Mouse (Mus musculus) splenic B cell, adult 2 months (primary cell): ENCODE data around the gene Smyd3.

Experiments
- DNase-seq: peaks from one replicate; pipeline ENCODE4 v3.0.0-alpha.2; 2011; ENCODE audit warnings: low read depth, low spot score
- H3K27me3 ChIP-seq: 2 replicates; pipeline ENCODE4 v1.6.1; 2012; ENCODE audit warnings: mild to moderate bottlenecking, low read length, moderate library complexity, mixed read lengths; ENCODE audit not compliant: control insufficient read depth, poor library complexity, insufficient read depth, severe bottlenecking
- H3K36me3 ChIP-seq: 2 replicates; pipeline ENCODE4 v1.6.1; 2012; ENCODE audit warnings: mild to moderate bottlenecking, low read length, moderate library complexity, mixed read lengths; ENCODE audit not compliant: control insufficient read depth, poor library complexity, insufficient read depth, severe bottlenecking

The Smyd3 gene

GRCm38 (mm10) chr1:179488520-179488919 is 29.3 kb downstream of the Smyd3 start:
- DNase-seq, result no peak
- Histone ChIP-seq H3K36me3 (no peaks in the 10 kb centered on the region; the same call in 1 of the 2 replicates), H3K27me3 (no peaks in the 10 kb centered on the region)

- H3K27me3 ChIP-seq, result no peaks in the 10 kb centered on the region
- DNase-seq, result no peak
- H3K36me3 ChIP-seq, result no peaks in the 10 kb centered on the region; the same call in 1 of the 2 replicates
These were observed 29.9 kb downstream of the Smyd3 start for GRCm38 (mm10) chr1:179487990-179488389.

- no peaks in the 10 kb centered on the region; the same call in 1 of the 2 replicates for H3K36me3 ChIP-seq
- no peak for DNase-seq
- no peaks in the 10 kb centered on the region for H3K27me3 ChIP-seq
These were observed 30.6 kb downstream of the Smyd3 start for GRCm38 (mm10) chr1:179487238-179487637.

GRCm38 (mm10) chr1:179485784-179486540 is 31.9 kb downstream of the Smyd3 start:
- no peaks in the 10 kb centered on the region for H3K27me3 ChIP-seq
- no peaks in the 10 kb centered on the region; the same call in 1 of the 2 replicates for H3K36me3 ChIP-seq
- DNase-seq, result no peak

- Histone ChIP-seq H3K27me3 (no peaks in the 10 kb centered on the region), H3K36me3 (no peaks in the 10 kb centered on the region; the same call in 1 of the 2 replicates)
- DNase-seq, result no peak
These were observed 37.0 kb downstream of the Smyd3 start for GRCm38 (mm10) chr1:179480862-179481261.

- Histone ChIP-seq H3K27me3 (no peaks in the 10 kb centered on the region), H3K36me3 (0 out of 2 replicates have a peak, but pooled peaks cover 2% of the 10 kb centered on the region)
- DNase-seq, result peak; percentile 69
These were observed 40.5 kb downstream of the Smyd3 start for GRCm38 (mm10) chr1:179477157-179477902.

GRCm38 (mm10) chr1:179476461-179477156 is 41.2 kb downstream of the Smyd3 start:
- no peak for DNase-seq
- H3K36me3 ChIP-seq, result 0 out of 2 replicates have a peak, but pooled peaks cover 2% of the 10 kb centered on the region
- H3K27me3 ChIP-seq, result no peaks in the 10 kb centered on the region

- DNase-seq, result no peak
- H3K36me3 ChIP-seq, result 0 out of 2 replicates have a peak, but pooled peaks cover 2% of the 10 kb centered on the region
These were observed 43.1 kb downstream of the Smyd3 start for GRCm38 (mm10) chr1:179474776-179475175.

GRCm38 (mm10) chr1:179473920-179474643 is 43.8 kb downstream of the Smyd3 start:
- Histone ChIP-seq H3K27me3 (no peaks in the 10 kb centered on the region), H3K36me3 (0 out of 2 replicates have a peak, but pooled peaks cover 2% of the 10 kb centered on the region)
- no peak for DNase-seq

More at GRCm38 (mm10) chr1:179474776-179475175, 43.1 kb downstream of the Smyd3 start:
- no peaks in the 10 kb centered on the region for H3K27me3 ChIP-seq

- no peaks in the 10 kb centered on the region for H3K36me3 ChIP-seq
- H3K27me3 ChIP-seq, result no peaks in the 10 kb centered on the region
- DNase-seq, result no peak
These were observed 49.9 kb downstream of the Smyd3 start for GRCm38 (mm10) chr1:179467970-179468369.

GRCm38 (mm10) chr1:179462376-179462775 is 55.5 kb downstream of the Smyd3 start:
- Histone ChIP-seq H3K27me3 (no peaks in the 10 kb centered on the region), H3K36me3 (no peaks in the 10 kb centered on the region)
- no peak for DNase-seq

- DNase-seq, result no peak
- H3K36me3 ChIP-seq, result no peaks in the 10 kb centered on the region
- H3K27me3 ChIP-seq, result no peaks in the 10 kb centered on the region
These were observed 56.6 kb downstream of the Smyd3 start for GRCm38 (mm10) chr1:179461019-179461814.

GRCm38 (mm10) chr1:179458987-179459368 is 58.9 kb downstream of the Smyd3 start:
- no peak for DNase-seq
- Histone ChIP-seq H3K27me3 (no peaks in the 10 kb centered on the region), H3K36me3 (no peaks in the 10 kb centered on the region)
